Mouse (Mus musculus): ENCODE results near the gene Kcnmb1.

Gene Kcnmb1

DNA sequence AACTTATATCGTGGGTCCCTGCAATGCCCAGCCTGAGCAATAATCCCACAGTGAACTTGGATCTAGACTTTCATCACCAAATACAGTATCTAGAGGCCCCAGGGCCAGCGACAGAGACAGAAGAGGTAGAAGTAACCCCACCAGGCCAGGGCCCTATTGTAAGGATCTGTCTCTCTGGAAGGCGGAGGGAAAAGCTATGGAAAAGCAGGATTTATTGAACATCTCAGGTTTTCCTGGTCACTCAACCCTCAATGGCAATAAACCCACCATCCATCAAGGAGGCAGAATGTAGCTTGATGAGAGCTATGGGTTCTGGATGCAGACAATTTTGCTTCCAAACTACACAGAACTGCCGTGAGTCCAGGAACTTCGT, 39.8 kb downstream of the Kcnmb1 start:
- no peak for DNase-seq

DNA sequence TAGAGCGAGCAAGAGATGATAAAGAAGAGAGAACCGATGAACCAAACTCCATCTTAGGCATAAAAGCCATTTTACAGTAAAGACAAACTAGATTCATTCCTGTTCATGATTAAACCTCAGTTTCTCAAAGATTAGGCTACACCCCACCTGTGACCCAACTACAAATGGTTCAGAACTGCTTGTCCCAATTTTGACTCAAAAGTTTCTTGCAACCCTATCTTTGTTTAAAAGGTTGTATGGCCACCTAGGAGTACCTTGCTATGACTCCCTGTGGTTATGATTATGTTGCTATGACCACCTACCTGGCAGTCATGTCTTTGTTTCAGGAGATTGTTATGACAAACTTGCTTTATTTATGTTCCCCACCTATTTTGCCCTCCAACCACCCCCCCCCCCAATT, 44.8 kb downstream of the Kcnmb1 start:
- no peak for DNase-seq

DNA sequence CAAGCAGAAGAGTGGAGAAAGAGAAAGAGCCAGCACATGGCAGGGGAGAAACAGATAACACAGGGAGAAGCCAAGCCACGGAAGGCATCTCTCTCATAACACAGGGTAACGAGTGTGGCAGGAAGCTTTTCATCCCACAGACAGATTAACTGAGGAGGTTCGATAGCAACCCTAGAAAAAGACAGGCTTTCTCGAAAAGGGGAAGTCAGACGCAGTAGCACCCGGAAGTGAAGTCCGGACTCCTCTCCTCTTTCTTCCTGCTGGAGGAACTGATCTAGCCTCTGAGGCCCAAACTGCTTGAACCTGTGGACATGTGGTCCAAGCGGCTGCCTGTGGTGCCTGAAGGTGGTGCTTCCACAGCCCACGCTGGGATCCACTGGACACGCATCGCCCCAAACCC, 45.4 kb downstream of the Kcnmb1 start:
- DNase-seq, result peak; percentile 43

DNA sequence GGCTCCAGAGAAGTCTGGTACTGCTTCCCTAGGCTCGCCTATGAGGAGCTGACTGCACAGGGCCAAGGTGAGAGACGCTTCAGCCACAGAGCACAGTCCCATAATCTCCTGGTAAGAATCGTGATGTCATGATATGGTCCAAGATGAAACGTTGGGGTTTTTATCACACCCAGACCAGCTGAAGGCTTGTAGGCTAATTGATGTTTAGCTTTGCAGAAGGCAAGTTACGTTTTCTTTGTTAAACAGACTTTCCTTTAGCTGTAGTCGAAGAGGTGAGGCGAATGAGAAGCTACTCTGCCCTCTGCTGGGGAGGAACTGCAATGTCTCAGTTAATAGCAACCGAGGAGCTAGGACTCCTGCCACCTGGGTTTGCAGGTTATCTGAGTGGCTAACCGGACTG, 45.9 kb downstream of the Kcnmb1 start:
- peak; percentile 81 for DNase-seq

DNA sequence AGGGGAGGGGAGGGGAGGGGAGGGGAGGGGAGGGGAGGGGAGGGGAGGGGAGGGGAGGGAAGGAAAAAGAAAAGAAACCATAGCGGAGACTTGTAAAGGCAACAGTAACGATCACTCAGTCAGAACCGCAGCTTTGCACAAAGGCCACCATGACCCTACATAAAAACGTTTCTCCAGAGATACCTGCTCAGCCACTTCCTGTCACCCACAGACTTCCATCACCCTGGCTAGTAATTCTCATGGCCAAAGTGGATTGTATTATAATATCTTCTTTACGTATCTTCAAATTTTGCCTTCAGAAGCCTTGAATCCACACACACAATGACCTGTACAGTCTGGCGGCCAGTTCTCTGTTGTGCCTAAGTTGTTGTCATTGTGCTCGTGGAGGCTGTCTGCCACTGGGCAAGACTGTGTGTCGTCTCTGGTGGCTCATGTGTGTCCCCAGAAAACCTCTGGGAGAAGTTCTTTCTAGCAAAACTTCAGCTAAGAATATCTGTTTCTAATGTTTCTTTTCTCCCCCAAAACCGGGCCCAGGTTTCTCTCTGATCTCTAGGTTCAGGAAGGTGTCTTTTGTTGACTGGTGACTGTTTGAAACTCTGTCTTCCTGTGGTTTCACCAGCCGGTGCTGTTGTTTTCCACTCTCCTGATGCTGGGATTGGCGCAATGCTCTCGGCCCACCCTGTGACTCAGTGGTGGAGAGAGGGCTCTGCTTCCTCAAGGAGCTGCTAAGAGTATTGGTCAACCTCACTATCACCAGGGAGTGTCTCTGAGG, 46.7 kb downstream of the Kcnmb1 start:
- DNase-seq, result peak; percentile 44

DNA sequence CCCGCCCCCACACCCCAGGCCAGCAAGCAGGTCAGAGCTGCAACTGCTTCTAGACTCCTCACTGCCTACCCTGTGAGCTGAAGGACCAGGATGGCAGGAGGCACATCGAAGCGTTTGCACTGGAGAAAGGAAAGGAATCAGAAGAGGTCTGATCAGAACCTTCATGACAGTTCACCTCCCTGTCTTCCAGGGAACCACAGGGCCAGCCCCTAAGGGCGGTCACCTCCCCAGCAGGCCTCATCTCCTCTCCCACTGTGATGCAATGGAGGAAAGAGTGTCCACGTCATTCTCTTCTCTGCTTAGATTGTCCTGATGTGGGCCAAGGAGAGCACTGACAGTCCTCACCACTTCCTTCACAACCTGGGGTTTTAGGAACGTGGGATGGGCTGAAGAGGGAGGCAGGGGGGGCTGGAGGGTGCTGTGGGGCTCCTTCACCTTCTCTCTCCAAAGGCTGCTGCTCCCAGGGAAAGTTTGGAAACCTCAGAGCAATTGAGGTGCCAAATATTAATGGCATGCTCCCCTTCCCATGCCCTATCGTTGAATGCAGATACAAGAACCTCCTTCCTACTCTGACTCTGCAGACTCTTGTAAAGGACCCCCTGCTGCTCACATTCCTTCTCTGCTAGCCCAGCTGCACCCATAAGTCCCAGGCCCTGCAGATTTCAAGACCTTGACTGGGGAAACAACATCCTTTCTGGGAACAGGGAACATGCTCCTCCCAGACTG, 47.5 kb downstream of the Kcnmb1 start:
- DNase-seq, result peak; percentile 55

DNA sequence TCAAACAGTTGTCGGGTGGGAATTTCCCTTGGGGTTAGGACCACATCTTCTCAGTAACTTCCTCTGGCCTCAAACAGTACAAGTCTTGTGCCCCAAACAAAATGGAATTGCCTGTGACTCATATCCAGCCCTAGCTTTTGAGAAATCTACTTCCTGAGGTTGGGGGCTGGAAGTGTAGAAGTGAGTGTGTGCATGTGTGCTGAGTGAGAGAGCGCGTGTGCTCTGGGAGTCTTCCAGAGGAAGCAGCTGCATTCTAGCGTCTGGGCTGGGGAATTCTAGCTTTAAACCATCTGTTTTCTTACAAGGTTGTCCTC, 48.0 kb downstream of the Kcnmb1 start:
- peak; percentile 51 for DNase-seq

DNA sequence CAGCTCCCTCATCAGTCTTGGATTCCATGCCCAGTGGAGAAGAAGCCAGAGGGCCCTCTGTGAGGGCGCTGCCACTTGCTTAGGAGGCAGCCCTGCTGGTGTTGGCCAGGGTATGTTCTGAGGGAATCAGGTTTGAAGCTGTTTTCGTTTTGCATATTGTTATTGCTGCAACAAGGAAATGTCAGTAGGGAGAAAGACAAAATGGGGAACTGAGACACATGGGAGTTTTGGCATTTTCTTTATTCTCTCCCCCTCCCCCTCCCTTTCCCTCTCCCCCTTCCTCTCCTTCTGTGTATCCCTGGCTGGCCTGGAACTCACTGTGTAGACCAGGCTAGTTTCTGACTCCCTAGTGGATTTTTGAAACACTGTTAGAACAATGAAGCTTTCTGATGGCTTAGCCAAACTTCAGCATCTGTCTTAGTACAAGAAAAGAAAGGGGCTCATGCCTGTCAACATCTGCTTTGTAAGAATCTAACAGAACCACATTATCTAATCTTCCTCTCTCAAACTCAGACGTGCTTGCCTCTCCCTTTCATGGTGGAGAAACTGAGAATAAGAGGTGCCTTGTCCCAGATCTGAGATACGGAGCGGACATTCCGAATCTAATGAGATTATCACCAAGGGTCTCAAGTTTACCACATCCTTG, 49.3 kb downstream of the Kcnmb1 start:
- no peak for DNase-seq
